Mouse (Mus musculus) naive thymus-derived CD4-positive, alpha-beta T cell, adult 5 months (primary cell): ENCODE measurements around the gene Dph3. TPM values are rescaled to one million over a fixed set of nuclear protein-coding genes. Genes with fewer than 3 reads are reported as not detected.

ENCODE experiments used
- polyA plus RNA-seq: library from polyadenylated mRNA; unstranded; fragments of 100-300 nt; shearing (Covaris generic); gene quantifications from one replicate; pipeline ENCODE4 v1.2.1, GENCODE M21; 2017

Gene Dph3
- 95.4 TPM for polyA plus RNA-seq

DNA sequence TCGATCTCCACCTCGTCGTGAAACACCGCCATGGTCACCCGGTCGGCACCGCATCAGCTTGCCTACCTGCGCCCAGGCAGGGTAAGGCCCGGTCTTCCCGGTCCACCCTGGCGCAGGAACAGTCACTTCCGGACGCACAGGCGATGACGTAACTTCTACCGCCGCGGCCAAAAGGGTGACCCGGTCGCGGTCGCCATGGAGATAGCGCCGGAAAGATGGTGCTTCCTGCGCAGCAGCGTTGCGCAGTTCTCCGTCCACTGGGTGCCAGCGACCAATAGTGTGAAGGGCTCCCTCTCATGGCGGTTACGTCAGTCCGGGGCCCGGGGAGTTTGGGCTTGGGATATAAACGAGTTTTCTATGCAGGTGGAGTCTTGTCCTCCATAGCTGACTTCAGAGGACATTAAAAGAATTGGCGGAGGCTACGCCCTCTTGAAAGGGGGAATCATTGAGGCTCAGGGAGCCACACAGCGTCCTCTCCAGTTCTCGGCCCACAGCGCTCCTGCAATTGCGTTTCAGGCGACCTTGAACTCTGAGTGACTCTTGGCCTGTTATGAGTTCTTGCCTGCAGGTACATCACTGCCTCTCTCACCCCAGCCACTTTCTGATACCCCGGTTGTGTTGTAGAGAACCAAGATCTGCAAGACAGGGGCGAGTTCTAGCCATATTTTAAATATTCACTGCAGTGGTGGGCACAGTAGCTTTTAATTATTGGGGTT lies at the start of gene Dph3:
Gene Dph3, minus strand, starts transcription at position 244 of the 716 bp plus-strand sequence.

DNA sequence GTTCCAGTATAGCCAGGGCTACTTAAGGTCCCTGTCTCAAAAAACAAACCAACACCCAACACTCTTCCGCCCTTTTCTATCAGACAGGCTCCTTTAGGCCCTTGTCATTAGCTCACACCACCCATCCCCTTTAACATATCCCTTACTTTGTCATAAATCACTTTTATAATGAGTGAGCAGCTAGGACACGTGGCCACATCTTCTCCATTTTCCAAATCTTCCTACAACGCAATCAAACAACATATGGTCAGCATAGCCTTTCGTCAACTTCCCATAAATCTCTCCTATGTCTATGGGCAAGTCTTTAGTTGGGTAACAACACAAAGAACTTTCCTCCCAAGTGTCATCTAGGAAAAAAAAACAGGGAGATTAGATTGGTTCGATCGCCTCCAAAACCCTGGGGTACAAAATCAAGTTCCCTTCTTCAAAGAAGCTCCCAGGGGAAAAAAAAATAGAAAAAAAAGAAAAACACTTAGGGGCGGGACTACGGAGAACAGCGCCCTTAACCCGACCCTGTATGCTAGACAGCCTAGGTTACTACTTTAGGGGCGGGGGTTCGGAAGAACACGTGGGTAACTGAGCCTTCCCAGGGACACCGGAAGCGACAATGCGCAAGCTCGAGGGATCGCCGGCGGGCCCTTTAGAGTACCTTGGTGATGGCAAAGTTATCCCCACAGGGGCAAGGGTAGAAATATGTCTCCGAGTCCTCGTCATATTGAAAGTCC lies 606 bp downstream of the Dph3 start, which contains the start of gene Oxnad1:
Gene Oxnad1, plus strand, starts transcription at position 614 of the 725 bp plus-strand sequence.

Other genes starting within 250 kb of the Dph3 start
- not detected for gene Galnt15, start 56.7 kb downstream of the Dph3 start, polyA plus RNA-seq
- gene Oxnad1, start 355 bp downstream of the Dph3 start, polyA plus RNA-seq = 10.4 TPM
- gene Msmb, start 56.3 kb upstream of the Dph3 start, polyA plus RNA-seq = not detected
- gene Ncoa4, start 74.1 kb upstream of the Dph3 start, polyA plus RNA-seq = 89.7 TPM
- gene Timm23, start 116.2 kb upstream of the Dph3 start, polyA plus RNA-seq = 153 TPM
- gene Parg, start 116.2 kb upstream of the Dph3 start, polyA plus RNA-seq = 71.3 TPM
- gene Ogdhl, start 236.3 kb upstream of the Dph3 start, polyA plus RNA-seq = 0.10 TPM